Mouse (Mus musculus) forebrain, embryonic 10.5 days (tissue): ENCODE measurements around the gene Siva1. TPM values are rescaled to one million over a fixed set of nuclear protein-coding genes. Genes with fewer than 3 reads are reported as not detected.

Experiments used
- DNase-seq: peaks from one replicate; pipeline ENCODE4 v3.0.0-alpha.2; 2017; ENCODE audit warnings: low spot score; ENCODE audit errors: extremely low spot score
- H3K27ac ChIP-seq: fragments of 300-500 bp; sonication (generic); 2 replicates; pipeline ENCODE4 v1.5.1; 2016; ENCODE audit warnings: mild to moderate bottlenecking
- H3K27me3 ChIP-seq: fragments of 300-500 bp; sonication (generic); 2 replicates; pipeline ENCODE4 v1.6.1; 2016; ENCODE audit warnings: mild to moderate bottlenecking; ENCODE audit not compliant: poor library complexity, severe bottlenecking
- H3K36me3 ChIP-seq: fragments of 300-500 bp; sonication (generic); replicated peaks from 2 replicates; pipeline ENCODE4 v1.6.1; 2016; ENCODE audit warnings: mild to moderate bottlenecking, moderate library complexity
- H3K4me1 ChIP-seq: fragments of 300-500 bp; sonication (generic); 2 replicates; pipeline ENCODE4 v1.6.1; 2016
- H3K4me3 ChIP-seq: fragments of 300-500 bp; sonication (generic); 2 replicates; pipeline ENCODE4 v1.5.1; 2016; ENCODE audit warnings: mild to moderate bottlenecking, moderate library complexity
- H3K9me3 ChIP-seq: fragments of 300-500 bp; sonication (generic); 2 replicates; pipeline ENCODE4 v1.6.1; 2016; ENCODE audit warnings: mild to moderate bottlenecking, moderate library complexity
- WGBS: fragments of 180-500 bp; shearing (Covaris S2); methylation state at CpG from one replicate; pipeline ENCODE4 v1.1.7; 2016; 5-methylcytosine and 5-hydroxymethylcytosine counted together
- polyA plus RNA-seq: library from polyadenylated mRNA; unstranded; fragments of >200 nt; fragmentation: Nextera tagmentation; extraction: Ambion mirVana; gene quantifications from 2 replicates; pipeline ENCODE4 v1.2.1, GENCODE M21; 2016

The Siva1 gene
- polyA plus RNA-seq, 1 experiment from 2014 or later = 369 TPM

- WGBS = 93% methylated on average over 10 of the region's 10 CpGs
Observed at GRCm38 (mm10) chr12:112609031-112609430, 35.4 kb upstream of the Siva1 start.

GRCm38 (mm10) chr12:112616668-112617067 is 27.8 kb upstream of the Siva1 start:
- Histone ChIP-seq H3K27me3 (peaks cover 36% of the 10 kb centered on the region), H3K9me3 (no peaks in the 10 kb centered on the region), H3K36me3 (no peaks in the 10 kb centered on the region), H3K4me1 (peaks cover 39% of the 10 kb centered on the region), H3K27ac (no peak overlapping the region), H3K4me3 (no peak overlapping the region)
- DNase-seq = no peak
- WGBS = 70% methylated on average over 9 of the region's 9 CpGs

More at GRCm38 (mm10) chr12:112609031-112609430, 35.4 kb upstream of the Siva1 start:
- Histone ChIP-seq H3K27me3 (no peaks in the 10 kb centered on the region), H3K27ac (no peak overlapping the region; the same call in 1 of the 2 replicates), H3K36me3 (peaks cover 2% of the 10 kb centered on the region; the same call in 1 of the 2 replicates), H3K9me3 (no peaks in the 10 kb centered on the region), H3K4me3 (no peak overlapping the region), H3K4me1 (peaks cover 11% of the 10 kb centered on the region)
- no peak for DNase-seq

DNA sequence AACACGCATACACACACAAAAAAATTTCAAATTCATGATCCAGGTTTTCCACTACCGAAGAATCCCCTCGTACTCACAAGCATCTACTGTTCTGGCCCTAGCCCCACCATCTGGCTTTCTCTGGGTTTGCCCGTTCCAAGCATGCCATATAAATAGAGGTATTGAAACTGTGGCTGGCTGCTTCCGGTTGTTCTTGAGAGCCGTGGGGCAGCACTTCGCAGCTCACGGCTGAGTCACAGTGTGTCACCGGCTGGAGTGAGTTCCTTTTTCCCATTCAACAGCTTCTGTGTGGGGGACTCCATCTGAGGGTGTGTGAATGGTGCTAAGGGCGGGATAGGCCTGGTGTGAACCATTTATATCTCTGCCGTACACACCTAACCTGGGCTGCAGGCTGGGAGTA is 27.3 kb upstream of the Siva1 start:
- Histone ChIP-seq H3K9me3 (no peaks in the 10 kb centered on the region), H3K4me1 (peaks cover 39% of the 10 kb centered on the region), H3K27me3 (peaks cover 41% of the 10 kb centered on the region), H3K4me3 (no peak overlapping the region), H3K27ac (no peak overlapping the region), H3K36me3 (no peaks in the 10 kb centered on the region)
- 91% methylated on average over 11 of the region's 11 CpGs for whole genome bisulfite sequencing
- no peak for DNase-seq

GRCm38 (mm10) chr12:112617898-112618380 is 26.5 kb upstream of the Siva1 start:
- Histone ChIP-seq H3K9me3 (no peaks in the 10 kb centered on the region), H3K4me3 (no peak overlapping the region), H3K27ac (0 out of 2 replicates have a peak overlapping the region, but pooled peaks have one; percentile 32), H3K4me1 (peaks cover 42% of the 10 kb centered on the region), H3K27me3 (peaks cover 49% of the 10 kb centered on the region), H3K36me3 (no peaks in the 10 kb centered on the region)
- peak; percentile 76 for DNase-seq
- 13% methylated on average over 8 of the region's 8 CpGs for WGBS

DNA sequence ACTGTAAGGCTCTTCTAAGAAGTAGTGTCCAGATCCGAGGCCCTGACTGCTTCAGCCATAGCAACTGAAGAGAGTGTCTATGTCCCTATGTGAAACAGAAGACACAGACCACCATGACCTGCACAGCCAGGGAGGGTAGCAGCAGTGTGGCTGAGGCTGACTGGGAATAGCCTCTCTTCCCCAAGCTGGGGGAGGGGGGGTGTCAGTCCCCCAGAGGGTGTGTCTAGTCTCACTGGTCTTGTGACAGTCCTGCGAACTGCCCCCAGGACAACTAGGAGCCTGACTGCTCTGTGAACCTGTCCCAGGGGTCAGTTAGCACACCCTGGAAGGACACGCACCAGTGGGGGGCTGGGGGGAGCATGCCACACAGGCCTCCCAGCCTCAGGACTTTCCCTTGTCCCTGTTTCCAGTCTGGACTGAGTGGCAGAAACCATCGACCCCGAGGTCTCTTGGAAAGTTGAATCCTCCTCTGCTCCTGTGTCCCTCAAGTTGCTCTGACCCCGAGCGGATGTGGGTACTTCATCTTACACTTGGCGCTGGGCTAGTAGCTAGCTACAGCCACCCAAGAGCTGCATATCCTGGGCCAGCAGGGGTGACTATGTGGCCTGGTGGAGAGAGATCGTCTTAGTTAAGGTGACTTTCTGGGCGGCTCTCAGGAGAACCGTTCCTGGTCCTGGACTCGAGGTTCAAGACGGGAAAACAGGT is 25.3 kb upstream of the Siva1 start:
- WGBS = 19% methylated on average over 13 of the region's 13 CpGs
- DNase-seq = peak; percentile 26
- Histone ChIP-seq H3K27ac (peak overlapping the region; percentile 69; the same call in 1 of the 2 replicates), H3K27me3 (peaks cover 51% of the 10 kb centered on the region), H3K4me3 (peak overlapping the region; percentile 55), H3K4me1 (peaks cover 54% of the 10 kb centered on the region), H3K36me3 (no peaks in the 10 kb centered on the region), H3K9me3 (no peaks in the 10 kb centered on the region)

GRCm38 (mm10) chr12:112619686-112620353 is 24.7 kb upstream of the Siva1 start, which contains the start of gene Adssl1:
Gene Adssl1 (plus strand): TSS chr12:112620045.
- Histone ChIP-seq H3K4me1 (peaks cover 59% of the 10 kb centered on the region), H3K4me3 (peak within 1 kb of the TSS; percentile 55), H3K9me3 (no peaks in the 10 kb centered on the region), H3K36me3 (no peaks in the 10 kb centered on the region), H3K27me3 (peaks cover 51% of the 10 kb centered on the region), H3K27ac (peak within 1 kb of the TSS; percentile 69)
- DNase-seq = peak; percentile 68
- WGBS = under 1% methylated on average over 56 of the region's 56 CpGs

DNA sequence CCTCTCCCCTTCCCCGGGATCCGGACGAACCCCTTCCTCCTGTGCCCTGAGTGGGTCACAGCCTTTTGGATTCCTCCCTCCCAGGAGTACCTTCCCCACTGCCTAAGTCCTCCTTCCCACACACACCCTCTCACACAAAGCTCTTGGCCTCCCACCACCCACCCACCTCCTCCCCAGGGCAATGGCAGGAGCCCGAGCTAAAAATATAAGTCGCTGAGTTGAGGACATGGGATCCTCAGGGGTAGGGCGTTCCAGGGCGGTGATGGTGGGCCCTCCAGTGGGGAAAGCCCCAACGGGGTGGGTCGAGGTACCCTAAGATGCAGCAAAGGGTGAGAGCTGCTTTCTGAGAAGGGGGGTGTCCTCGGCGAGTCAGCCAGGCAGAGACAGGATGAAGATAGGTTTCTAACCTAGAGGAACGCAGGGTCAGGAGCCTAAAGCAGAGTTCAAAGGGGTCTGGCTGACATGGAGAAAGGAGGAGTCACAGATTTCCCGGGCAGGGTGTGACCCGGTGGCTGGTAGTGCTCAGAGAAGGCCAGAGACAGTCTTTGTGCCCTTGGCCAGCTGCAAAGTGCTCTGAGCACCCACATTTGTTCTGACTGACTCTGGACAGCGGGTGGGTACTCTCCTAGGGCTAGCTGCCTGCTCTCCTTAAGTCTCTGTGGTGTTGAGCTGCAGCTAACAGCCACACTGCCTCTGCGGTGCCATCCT is 24.0 kb upstream of the Siva1 start:
- DNase-seq = no peak
- Histone ChIP-seq H3K27me3 (peaks cover 51% of the 10 kb centered on the region), H3K9me3 (no peaks in the 10 kb centered on the region), H3K4me3 (peak overlapping the region; percentile 55), H3K27ac (peak overlapping the region; percentile 69), H3K4me1 (peaks cover 56% of the 10 kb centered on the region), H3K36me3 (no peaks in the 10 kb centered on the region)
- WGBS = 12% methylated on average over 16 of the region's 16 CpGs

DNA sequence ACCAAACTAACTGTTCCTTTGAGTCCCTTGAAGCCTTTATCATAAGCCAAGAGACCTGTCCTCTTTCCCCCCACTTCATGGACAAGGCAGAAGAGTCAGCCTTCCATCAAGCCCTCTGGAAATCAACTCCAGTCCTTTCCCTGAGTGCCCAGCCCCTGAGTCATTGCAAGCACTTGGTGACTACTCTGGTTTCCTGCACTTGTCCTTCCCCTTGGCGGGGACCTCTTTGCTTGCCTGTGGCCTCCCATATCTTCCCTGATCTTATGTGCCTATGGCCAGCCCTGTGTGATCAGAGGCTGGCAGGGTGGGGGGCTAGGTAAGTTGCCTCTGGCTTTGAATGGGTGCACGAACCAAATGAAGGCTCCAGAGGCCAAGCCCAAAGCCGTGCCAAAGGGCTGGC is 22.6 kb upstream of the Siva1 start:
- H3K4me3 ChIP-seq = no peak overlapping the region
- no peaks in the 10 kb centered on the region for H3K9me3 ChIP-seq
- H3K4me1 ChIP-seq = peaks cover 61% of the 10 kb centered on the region
- no peak overlapping the region for H3K27ac ChIP-seq
- peaks cover 51% of the 10 kb centered on the region for H3K27me3 ChIP-seq
- DNase-seq = no peak
- no peaks in the 10 kb centered on the region for H3K36me3 ChIP-seq
- 89% methylated on average over 3 of the region's 3 CpGs for WGBS

GRCm38 (mm10) chr12:112623742-112624141 is 20.7 kb upstream of the Siva1 start:
- H3K4me3 ChIP-seq = no peak overlapping the region
- no peaks in the 10 kb centered on the region for H3K36me3 ChIP-seq
- H3K9me3 ChIP-seq = no peaks in the 10 kb centered on the region
- peak; percentile 71 for DNase-seq
- peaks cover 55% of the 10 kb centered on the region for H3K4me1 ChIP-seq
- H3K27me3 ChIP-seq = peaks cover 44% of the 10 kb centered on the region
- 19% methylated on average over 2 of the region's 2 CpGs for WGBS
- H3K27ac ChIP-seq = peak overlapping the region; percentile 20; the same call in 1 of the 2 replicates

- no peak for DNase-seq
- Histone ChIP-seq H3K9me3 (no peaks in the 10 kb centered on the region), H3K27ac (no peak overlapping the region), H3K4me3 (no peak overlapping the region), H3K36me3 (no peaks in the 10 kb centered on the region), H3K27me3 (peaks cover 29% of the 10 kb centered on the region), H3K4me1 (peaks cover 44% of the 10 kb centered on the region)
- WGBS = 88% methylated on average over 4 of the region's 4 CpGs
Observed at GRCm38 (mm10) chr12:112625700-112626099, 18.8 kb upstream of the Siva1 start.

GRCm38 (mm10) chr12:112626455-112626854 is 18.0 kb upstream of the Siva1 start:
- 84% methylated on average over 6 of the region's 6 CpGs for WGBS
- DNase-seq = no peak
- Histone ChIP-seq H3K27me3 (peaks cover 23% of the 10 kb centered on the region), H3K27ac (no peak overlapping the region), H3K36me3 (no peaks in the 10 kb centered on the region), H3K4me1 (peaks cover 41% of the 10 kb centered on the region), H3K4me3 (no peak overlapping the region), H3K9me3 (no peaks in the 10 kb centered on the region)

GRCm38 (mm10) chr12:112627097-112627881 is 17.2 kb upstream of the Siva1 start:
- WGBS = 64% methylated on average over 7 of the region's 7 CpGs
- Histone ChIP-seq H3K9me3 (no peaks in the 10 kb centered on the region), H3K27ac (no peak overlapping the region), H3K4me1 (peaks cover 42% of the 10 kb centered on the region), H3K36me3 (no peaks in the 10 kb centered on the region), H3K27me3 (peaks cover 14% of the 10 kb centered on the region), H3K4me3 (no peak overlapping the region)
- DNase-seq = no peak
